Mouse (Mus musculus) midbrain, embryonic 15.5 days (tissue): ENCODE data around the gene Cd79b. TPM values are rescaled to one million over a fixed set of nuclear protein-coding genes. Genes with fewer than 3 reads are reported as not detected.
A peak's percentile ranks its signal among the peaks of the same experiment; 100 is the strongest.

ENCODE experiments used
- ATAC-seq: fragments of 200-750 bp; cut with Nextera tagmentation; replicated peaks from 2 replicates; pipeline ENCODE4 v1.8.0; 2017; ENCODE audit warnings: moderate TSS enrichment
- H3K27ac ChIP-seq: fragments of 300-500 bp; sonication (generic); 2 replicates; pipeline ENCODE4 v1.5.1; 2015; ENCODE audit warnings: mild to moderate bottlenecking, inconsistent platforms
- H3K27me3 ChIP-seq: fragments of 300-500 bp; sonication (generic); replicated peaks from 2 replicates; pipeline ENCODE4 v1.6.1; 2015; ENCODE audit warnings: inconsistent platforms
- H3K36me3 ChIP-seq: fragments of 300-500 bp; sonication (generic); replicated peaks from 2 replicates; pipeline ENCODE4 v1.6.1; 2015; ENCODE audit warnings: inconsistent platforms
- H3K4me1 ChIP-seq: fragments of 300-500 bp; sonication (generic); 2 replicates; pipeline ENCODE4 v1.6.1; 2015; ENCODE audit warnings: inconsistent platforms
- H3K4me2 ChIP-seq: fragments of 300-500 bp; sonication (generic); 2 replicates; pipeline ENCODE4 v1.6.1; 2015; ENCODE audit warnings: inconsistent platforms, mild to moderate bottlenecking, moderate library complexity
- H3K4me3 ChIP-seq: fragments of 300-500 bp; sonication (generic); 2 replicates; pipeline ENCODE4 v1.5.1; 2015; ENCODE audit warnings: mild to moderate bottlenecking, inconsistent platforms
- H3K9ac ChIP-seq: fragments of 300-500 bp; sonication (generic); 2 replicates; pipeline ENCODE4 v1.6.1; 2015; ENCODE audit warnings: mild to moderate bottlenecking, inconsistent platforms
- H3K9me3 ChIP-seq: fragments of 300-500 bp; sonication (generic); 2 replicates; pipeline ENCODE4 v1.6.1; 2016; ENCODE audit warnings: inconsistent platforms
- WGBS: fragments of 180-500 bp; shearing (Covaris S2); methylation state at CpG from one replicate; pipeline ENCODE4 v1.1.7; 2015; ENCODE audit warnings: mixed read lengths; 5-methylcytosine and 5-hydroxymethylcytosine counted together
- polyA plus RNA-seq: library from polyadenylated mRNA; unstranded; fragments of >200 nt; fragmentation: Nextera tagmentation; extraction: Ambion mirVana; gene quantifications from 2 replicates; pipeline ENCODE4 v1.2.1, GENCODE M21; 2015

Cd79b gene
- polyA plus RNA-seq, 1 experiment from 2014 or later, result 1.1 TPM

DNA sequence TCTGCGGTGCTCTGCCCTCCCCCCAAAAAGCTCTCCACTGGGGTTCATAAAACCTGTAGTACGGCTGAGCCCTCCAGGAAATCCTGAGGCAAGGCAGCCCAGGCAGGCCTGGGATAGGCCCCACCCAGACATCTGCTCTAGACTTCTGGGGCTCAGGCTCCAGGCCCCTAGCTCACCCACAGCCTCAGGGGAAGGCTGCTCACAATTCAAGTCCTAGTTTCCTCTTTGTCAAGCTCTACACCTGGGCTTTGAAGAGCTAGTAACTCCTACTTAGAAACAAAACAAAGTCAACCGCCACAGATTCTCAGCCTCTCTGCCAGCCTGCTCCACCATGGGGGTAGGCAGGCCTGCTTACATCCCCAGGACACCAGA is 45.5 kb downstream of the Cd79b start:
- ATAC-seq, result no peak
- WGBS, result 53% methylated on average over 3 of the region's 3 CpGs
- H3K9me3 ChIP-seq, result no peaks in the 10 kb centered on the region
- no peak overlapping the region for H3K4me3 ChIP-seq
- H3K36me3 ChIP-seq, result peaks cover 13% of the 10 kb centered on the region
- H3K27ac ChIP-seq, result peak overlapping the region; percentile 36; the same call in 1 of the 2 replicates
- no peak overlapping the region for H3K4me2 ChIP-seq
- no peaks in the 10 kb centered on the region for H3K27me3 ChIP-seq
- no peak overlapping the region for H3K9ac ChIP-seq
- peaks cover 40% of the 10 kb centered on the region for H3K4me1 ChIP-seq

DNA sequence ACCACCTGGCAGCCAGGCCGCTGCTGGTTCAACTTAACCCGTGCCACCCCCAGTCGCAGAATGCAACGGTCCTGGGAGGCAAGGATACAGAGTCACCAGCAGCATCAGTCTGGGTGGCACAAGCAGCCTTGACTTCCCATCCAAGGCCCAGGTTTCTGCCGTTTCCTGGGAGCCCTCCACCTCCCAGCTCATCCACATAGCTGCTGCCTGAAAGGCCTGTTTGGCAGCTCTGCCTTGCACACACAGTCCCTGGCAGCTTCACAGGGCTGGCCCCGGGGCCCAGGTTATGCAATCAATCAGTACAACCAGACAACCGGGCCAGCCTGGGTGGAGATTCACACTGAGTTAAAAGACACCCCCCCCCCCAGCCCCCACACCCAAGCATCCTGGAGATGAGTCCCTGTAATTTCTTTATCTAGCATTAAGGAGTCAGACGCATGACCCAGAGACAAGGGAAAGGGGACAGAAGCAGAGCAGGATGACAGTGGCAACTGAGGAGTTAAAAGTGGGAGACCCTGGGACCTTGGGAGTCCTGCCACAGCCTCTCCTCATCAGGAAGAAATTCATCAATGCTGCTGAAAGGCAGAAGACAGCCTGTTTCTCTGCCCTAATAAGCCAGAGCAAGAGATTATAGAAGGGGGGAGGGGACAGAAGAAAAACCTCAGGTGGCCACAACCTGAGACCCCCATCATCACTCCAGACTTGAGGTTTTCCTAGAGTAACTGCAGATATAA is 46.1 kb downstream of the Cd79b start:
- Histone ChIP-seq H3K27ac (peak overlapping the region; percentile 36), H3K4me1 (peaks cover 40% of the 10 kb centered on the region), H3K36me3 (peaks cover 19% of the 10 kb centered on the region), H3K4me2 (no peak overlapping the region), H3K4me3 (no peak overlapping the region), H3K9me3 (no peaks in the 10 kb centered on the region), H3K27me3 (no peaks in the 10 kb centered on the region), H3K9ac (no peak overlapping the region)
- ATAC-seq, result no peak
- 75% methylated on average over 8 of the region's 8 CpGs for WGBS

DNA sequence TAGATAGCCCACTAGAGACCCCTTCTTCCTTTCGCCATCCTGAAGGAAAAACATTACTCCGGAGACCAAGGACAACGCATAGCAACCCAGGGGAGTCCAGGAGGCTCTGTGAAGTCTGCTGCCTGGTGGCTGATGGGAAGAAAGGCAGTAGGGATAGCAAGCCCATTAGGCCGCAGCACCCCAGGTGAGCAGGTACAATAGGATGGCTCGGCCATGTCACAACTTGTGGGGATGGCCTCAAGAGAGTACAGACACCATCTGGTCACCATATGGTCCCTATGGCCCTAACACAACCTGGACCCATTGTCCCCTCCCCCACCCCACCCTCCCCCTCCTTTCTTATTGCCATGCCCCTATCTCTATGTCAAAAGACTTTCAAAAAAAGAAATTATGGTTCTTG is 46.7 kb downstream of the Cd79b start:
- no peak overlapping the region for H3K9ac ChIP-seq
- H3K27me3 ChIP-seq, result no peaks in the 10 kb centered on the region
- H3K27ac ChIP-seq, result 0 out of 2 replicates have a peak overlapping the region, but pooled peaks have one; percentile 4

DNA sequence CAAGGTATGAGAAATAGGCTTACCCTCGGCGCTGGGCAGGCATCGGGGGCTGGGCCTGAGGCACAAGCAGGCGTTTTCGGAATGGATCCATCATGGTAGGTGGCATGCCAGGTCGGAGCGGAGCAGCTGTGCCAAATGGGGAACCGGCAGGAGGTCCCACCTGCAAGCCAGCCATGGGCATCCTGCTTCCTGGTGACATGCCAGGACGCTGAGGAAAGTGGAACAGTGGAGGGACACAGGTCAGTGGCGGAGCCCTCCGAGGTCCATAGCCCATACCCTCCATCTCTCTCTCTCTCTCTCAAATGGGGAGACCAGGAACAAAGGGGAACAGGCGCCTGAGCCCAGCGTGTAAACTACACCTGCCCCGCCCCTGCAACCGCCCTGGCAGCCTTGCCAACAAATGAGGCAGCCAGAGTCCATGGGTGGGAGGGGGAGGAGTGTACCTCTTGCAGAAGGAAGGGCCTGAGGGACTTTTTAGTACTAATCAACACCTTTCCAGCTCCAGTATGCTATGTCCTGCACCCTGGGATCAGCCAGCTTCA is 47.2 kb downstream of the Cd79b start:
- WGBS, result 86% methylated on average over 12 of the region's 15 CpGs
- Histone ChIP-seq H3K4me1 (peaks cover 40% of the 10 kb centered on the region), H3K9ac (no peak overlapping the region), H3K27ac (no peak overlapping the region), H3K36me3 (peaks cover 30% of the 10 kb centered on the region), H3K4me3 (no peak overlapping the region), H3K4me2 (no peak overlapping the region), H3K9me3 (no peaks in the 10 kb centered on the region), H3K27me3 (no peaks in the 10 kb centered on the region)
- no peak for ATAC-seq

More for the DNA sequence above, 46.7 kb downstream of the Cd79b start:
- 73% methylated on average over 5 of the region's 5 CpGs for WGBS
- no peaks in the 10 kb centered on the region for H3K9me3 ChIP-seq
- H3K4me1 ChIP-seq, result peaks cover 40% of the 10 kb centered on the region
- H3K36me3 ChIP-seq, result peaks cover 25% of the 10 kb centered on the region
- H3K4me2 ChIP-seq, result no peak overlapping the region
- no peak overlapping the region for H3K4me3 ChIP-seq
- ATAC-seq, result no peak

DNA sequence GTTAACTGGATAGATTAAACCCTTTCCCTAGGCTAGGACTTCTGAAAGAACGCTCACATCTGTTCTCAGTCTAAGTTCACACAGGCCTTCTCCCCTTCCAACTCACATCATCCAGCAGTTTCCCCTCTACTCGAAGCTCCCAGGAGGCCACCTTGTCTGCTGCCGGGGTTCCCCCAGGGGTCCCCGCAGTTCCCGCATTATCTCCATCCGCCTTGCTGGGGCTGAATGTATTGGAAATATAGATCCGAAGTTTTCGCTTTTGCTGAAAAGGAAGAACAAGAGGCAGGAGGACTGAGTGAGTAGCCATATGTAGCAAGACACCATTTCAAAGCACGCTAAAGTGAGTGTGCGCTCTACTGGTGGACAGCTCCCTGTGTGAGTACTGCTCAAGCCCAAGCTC is 48.1 kb downstream of the Cd79b start:
- Histone ChIP-seq H3K9ac (no peak overlapping the region), H3K27me3 (no peaks in the 10 kb centered on the region), H3K4me3 (no peak overlapping the region), H3K9me3 (no peaks in the 10 kb centered on the region), H3K27ac (no peak overlapping the region), H3K4me2 (no peak overlapping the region), H3K36me3 (peaks cover 39% of the 10 kb centered on the region), H3K4me1 (peaks cover 33% of the 10 kb centered on the region)
- ATAC-seq, result no peak
- 93% methylated on average over 10 of the region's 10 CpGs for WGBS

DNA sequence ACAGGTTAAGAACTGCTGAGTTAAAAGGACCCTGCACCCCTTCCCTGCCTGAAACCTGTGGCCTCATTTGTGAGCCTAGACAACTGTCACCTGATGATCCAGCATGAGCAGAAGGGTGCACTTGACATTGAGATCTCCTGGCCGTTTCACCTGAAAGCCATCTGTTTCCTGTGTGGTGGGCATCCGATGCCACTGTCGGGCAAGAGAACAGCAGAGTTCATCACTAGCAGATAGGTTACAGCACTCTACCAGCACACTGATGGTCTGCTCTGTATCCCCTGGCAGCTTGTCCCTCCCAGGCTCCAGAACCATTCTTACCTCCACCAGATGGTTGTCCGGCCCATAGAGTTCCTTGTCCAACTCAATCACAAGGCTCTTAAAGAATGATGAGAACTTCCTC is 49.0 kb downstream of the Cd79b start:
- ATAC-seq, result no peak
- peaks cover 25% of the 10 kb centered on the region for H3K4me1 ChIP-seq
- H3K27ac ChIP-seq, result no peak overlapping the region
- H3K27me3 ChIP-seq, result no peaks in the 10 kb centered on the region
- no peak overlapping the region for H3K9ac ChIP-seq
- H3K36me3 ChIP-seq, result peaks cover 40% of the 10 kb centered on the region
- no peaks in the 10 kb centered on the region for H3K9me3 ChIP-seq
- WGBS, result 96% methylated on average over 4 of the region's 4 CpGs
- no peak overlapping the region for H3K4me3 ChIP-seq
- H3K4me2 ChIP-seq, result no peak overlapping the region

DNA sequence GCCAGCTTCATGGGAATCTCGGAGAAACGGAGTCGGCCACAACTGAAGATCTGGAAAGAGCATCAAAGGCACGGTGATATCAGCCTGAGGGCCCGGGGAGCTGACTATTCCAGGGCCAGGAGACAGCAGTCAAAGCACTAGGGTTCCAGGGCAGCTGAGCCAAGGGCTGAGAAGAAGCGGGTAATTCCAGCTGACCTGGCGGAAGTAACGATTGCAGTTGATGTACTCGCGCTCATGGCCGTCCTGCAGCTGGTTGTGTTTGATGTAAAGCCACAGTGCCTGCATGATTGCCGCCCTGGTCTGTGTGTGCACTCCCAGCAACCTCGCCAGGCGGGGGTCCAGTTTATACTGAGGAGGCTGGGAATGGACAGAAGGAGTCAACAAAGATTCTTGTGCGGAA is 49.6 kb downstream of the Cd79b start:
- WGBS, result 96% methylated on average over 15 of the region's 15 CpGs
- Histone ChIP-seq H3K4me2 (no peak overlapping the region), H3K4me1 (peaks cover 20% of the 10 kb centered on the region), H3K9me3 (no peaks in the 10 kb centered on the region), H3K36me3 (peaks cover 40% of the 10 kb centered on the region), H3K27me3 (no peaks in the 10 kb centered on the region), H3K9ac (no peak overlapping the region), H3K27ac (no peak overlapping the region), H3K4me3 (no peak overlapping the region)
- no peak for ATAC-seq

DNA sequence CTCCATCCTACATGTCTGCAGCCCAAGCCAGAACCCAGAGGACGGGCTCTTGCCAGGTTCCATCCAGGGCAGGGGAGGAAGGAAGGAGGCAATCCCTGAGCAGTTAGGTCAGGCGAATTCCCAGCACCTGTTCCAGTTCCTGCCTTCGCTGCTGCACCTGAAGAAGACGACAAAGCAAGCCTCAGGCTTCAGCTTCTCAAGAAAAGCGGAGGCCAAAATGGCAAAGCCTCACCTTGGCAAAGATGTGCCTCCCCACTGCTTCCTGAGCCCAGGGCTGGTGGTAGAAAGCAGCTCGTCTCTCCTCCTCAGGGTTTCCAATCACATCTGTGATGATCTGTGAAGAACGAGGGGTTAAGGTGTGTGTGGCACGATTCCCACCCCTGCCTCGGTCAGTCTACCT is 50.6 kb downstream of the Cd79b start:
- no peak overlapping the region for H3K9ac ChIP-seq
- H3K4me1 ChIP-seq, result peaks cover 13% of the 10 kb centered on the region
- no peaks in the 10 kb centered on the region for H3K9me3 ChIP-seq
- 92% methylated on average over 9 of the region's 9 CpGs for WGBS
- no peak overlapping the region for H3K4me2 ChIP-seq
- peaks cover 40% of the 10 kb centered on the region for H3K36me3 ChIP-seq
- H3K27ac ChIP-seq, result no peak overlapping the region
- no peak overlapping the region for H3K4me3 ChIP-seq
- ATAC-seq, result no peak
- no peaks in the 10 kb centered on the region for H3K27me3 ChIP-seq

Other genes with a start within 250 kb of the Cd79b start
- gene Taco1, start 248.7 kb downstream of the Cd79b start, polyA plus RNA-seq, result 7.1 and 7.7 TPM in 2 replicates
- gene Map3k3, start 230.1 kb downstream of the Cd79b start, polyA plus RNA-seq, result 13.7 and 14.9 TPM in 2 replicates
- gene Gm10840, start 153.9 kb downstream of the Cd79b start, polyA plus RNA-seq, result 0.72 TPM in 1 of 2 replicates, not detected in the other
- gene Limd2, start 153.9 kb downstream of the Cd79b start, polyA plus RNA-seq, result 167 and 179 TPM in 2 replicates
- 28.1 and 29.1 TPM in 2 replicates for gene Strada, start 112.6 kb downstream of the Cd79b start, polyA plus RNA-seq
- gene Ccdc47, start 98.4 kb downstream of the Cd79b start, polyA plus RNA-seq, result 109 and 111 TPM in 2 replicates
- gene Ddx42, start 97.8 kb downstream of the Cd79b start, polyA plus RNA-seq, result 89.1 and 93.6 TPM in 2 replicates
- 33.0 and 34.1 TPM in 2 replicates for gene Ftsj3, start 58.7 kb downstream of the Cd79b start, polyA plus RNA-seq
- 297 and 300 TPM in 2 replicates for gene Psmc5, start 58.6 kb downstream of the Cd79b start, polyA plus RNA-seq
- 10.9 and 11.5 TPM in 2 replicates for gene Smarcd2, start 41.8 kb downstream of the Cd79b start, polyA plus RNA-seq
- gene Tcam1, start 38.1 kb downstream of the Cd79b start, polyA plus RNA-seq, result 0.12 and 0.20 TPM in 2 replicates
- gene Gh, start 12.9 kb downstream of the Cd79b start, polyA plus RNA-seq, result not detected in 2 replicates
- gene Scn4a, start 38.5 kb upstream of the Cd79b start, polyA plus RNA-seq, result not detected in 2 replicates
- gene Prr29, start 50.7 kb upstream of the Cd79b start, polyA plus RNA-seq, result not detected in 2 replicates
- 18.2 and 19.1 TPM in 2 replicates for gene Icam2, start 73.3 kb upstream of the Cd79b start, polyA plus RNA-seq
- 6.0 and 7.6 TPM in 2 replicates for gene Ern1, start 173.1 kb upstream of the Cd79b start, polyA plus RNA-seq